Mouse (Mus musculus): ENCODE measurements around the gene Fbxl16. TPM values are rescaled to one million over a fixed set of nuclear protein-coding genes. Genes with fewer than 3 reads are reported as not detected.

Fbxl16 gene
- total RNA-seq, 4 experiments from 2014 or later = 0.27 to 1.0 (median 0.71) TPM

Small RNAs within 50 kb of the gene (microRNA-seq; reads per million reads assigned to microRNA genes)
- not detected for gene Mir3082
- not detected for gene Mir6966

Other genes starting within 250 kb of the Fbxl16 start
- gene Sox8, start 238.4 kb upstream of the Fbxl16 start, total RNA-seq (2022) = under 1 TPM; 0.19 to 0.76 (median 0.70) TPM
- 10 to 100 TPM; 10.4 to 14.1 (median 10.8) TPM for gene Lmf1, start 230.0 kb upstream of the Fbxl16 start, total RNA-seq (2022)
- gene Gng13, start 91.9 kb upstream of the Fbxl16 start, total RNA-seq (2022) = not detected
- gene Chtf18, start 81.7 kb upstream of the Fbxl16 start, total RNA-seq (2022) = 1 to 10 TPM in 1 of 4 experiments, under 1 TPM in 3; 0.87 to 1.4 (median 0.94) TPM
- 1 to 10 TPM; 2.4 to 3.5 (median 3.1) TPM for gene Rpusd1, start 81.4 kb upstream of the Fbxl16 start, total RNA-seq (2022)
- not detected for gene Mslnl, start 73.0 kb upstream of the Fbxl16 start, total RNA-seq (2022)
- under 1 TPM in 2 of 4 experiments, not detected in 2; 0.13 TPM for gene Msln, start 54.7 kb upstream of the Fbxl16 start, total RNA-seq (2022)
- gene Narfl, start 35.3 kb upstream of the Fbxl16 start, total RNA-seq (2022) = 10 to 100 TPM; 24.4 to 29.6 (median 26.5) TPM
- gene Haghl, start 23.4 kb upstream of the Fbxl16 start, total RNA-seq (2022) = 10 to 100 TPM in 3 of 4 experiments, 1 to 10 TPM in 1; 9.4 to 12.1 (median 10.1) TPM
- gene Ccdc78, start 22.5 kb upstream of the Fbxl16 start, total RNA-seq (2022) = not detected
- gene Fam173a, start 16.2 kb upstream of the Fbxl16 start, total RNA-seq (2022) = 10 to 100 TPM; 46.3 to 53.3 (median 47.6) TPM
- 1 to 10 TPM in 1 of 4 experiments, not detected in 3; 1.2 TPM for gene AC134908.4, start 13.4 kb upstream of the Fbxl16 start, total RNA-seq (2022)
- gene Metrn, start 11.9 kb upstream of the Fbxl16 start, total RNA-seq (2022) = 10 to 100 TPM; 39.6 to 52.1 (median 46.8) TPM
- gene Wdr24, start 14.5 kb downstream of the Fbxl16 start, total RNA-seq (2022) = 10 to 100 TPM in 3 of 4 experiments, 1 to 10 TPM in 1; 9.8 to 13.2 (median 11.7) TPM
- gene Jmjd8, start 19.8 kb downstream of the Fbxl16 start, total RNA-seq (2022) = 10 to 100 TPM; 11.0 to 13.0 (median 11.4) TPM
- gene Stub1, start 24.3 kb downstream of the Fbxl16 start, total RNA-seq (2022) = 100 to 1,000 TPM in 1 of 4 experiments, 10 to 100 TPM in 3; 87.3 to 101 (median 91.1) TPM
- 10 to 100 TPM in 3 of 4 experiments, 1 to 10 TPM in 1; 9.5 to 18.5 (median 16.7) TPM for gene Rhbdl1, start 28.2 kb downstream of the Fbxl16 start, total RNA-seq (2022)
- 10 to 100 TPM in 2 of 4 experiments, 1 to 10 TPM in 2; 9.1 to 15.3 (median 12.3) TPM for gene Gm20683, start 32.7 kb downstream of the Fbxl16 start, total RNA-seq (2022)
- 10 to 100 TPM; 63.3 to 72.7 (median 68.0) TPM for gene Rhot2, start 35.8 kb downstream of the Fbxl16 start, total RNA-seq (2022)
- gene Wdr90, start 52.4 kb downstream of the Fbxl16 start, total RNA-seq (2022) = 1 to 10 TPM in 1 of 4 experiments, under 1 TPM in 3; 0.36 to 1.6 (median 0.84) TPM
- gene Mcrip2, start 59.7 kb downstream of the Fbxl16 start, total RNA-seq (2022) = 100 to 1,000 TPM in 1 of 4 experiments, 10 to 100 TPM in 3; 87.4 to 108 (median 92.5) TPM
- gene Mettl26, start 66.0 kb downstream of the Fbxl16 start, total RNA-seq (2022) = 10 to 100 TPM; 27.4 to 42.1 (median 31.3) TPM
- under 1 TPM; 0.15 to 0.62 (median 0.38) TPM for gene Wfikkn1, start 71.8 kb downstream of the Fbxl16 start, total RNA-seq (2022)
- gene Rab40c, start 110.6 kb downstream of the Fbxl16 start, total RNA-seq (2022) = 10 to 100 TPM in 3 of 4 experiments, 1 to 10 TPM in 1; 7.9 to 13.3 (median 12.7) TPM
- 10 to 100 TPM; 18.1 to 21.0 (median 18.8) TPM for gene Pigq, start 135.9 kb downstream of the Fbxl16 start, total RNA-seq (2022)
- gene Nhlrc4, start 135.9 kb downstream of the Fbxl16 start, total RNA-seq (2022) = not detected
- gene A930017K11Rik, start 143.5 kb downstream of the Fbxl16 start, total RNA-seq (2022) = not detected
- 1 to 10 TPM; 2.9 to 5.0 (median 4.1) TPM for gene Capn15, start 176.7 kb downstream of the Fbxl16 start, total RNA-seq (2022)

All from gastrocnemius, adult 8-10 months (tissue).